Mouse (Mus musculus): ENCODE results near the gene Lrrc47.

DNA sequence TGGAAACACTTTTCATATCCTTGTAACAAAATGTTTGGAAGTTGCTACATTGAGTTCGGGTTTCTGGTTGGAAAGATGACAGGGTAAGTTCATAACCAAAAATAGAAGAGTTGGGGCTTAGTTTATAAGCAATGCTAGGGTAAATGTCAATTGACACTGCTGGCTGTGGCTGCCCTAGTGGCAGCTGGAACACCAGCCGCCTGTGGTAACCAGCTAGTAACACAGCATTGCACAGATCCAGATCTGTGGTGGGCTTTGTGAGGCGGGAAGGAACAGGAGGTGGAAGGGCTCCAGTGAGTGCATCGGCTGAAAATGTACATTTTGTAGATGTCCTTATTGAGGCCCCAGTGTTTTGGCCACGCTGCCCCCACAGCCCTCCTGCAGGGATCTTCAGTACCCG is 35.8 kb upstream of the Lrrc47 start:
- no peak for TF ChIP-seq POLR2A (IDR thresholded peaks at IDR 0.05; ENCODE audit: extremely low read depth, insufficient read depth, low read length)
- TF ChIP-seq CTCF (IDR thresholded peaks at IDR 0.05; ENCODE audit: extremely low read depth, insufficient read depth, low read length) = no peak

All from cortical plate, adult 2 months (tissue).